Mouse (Mus musculus) right cerebral cortex, adult 2 months (tissue): ENCODE measurements at regions not wholly inside any gene's neighbourhood (a gene's known extent, or its start where the extent isn't known, plus 50 kb on each side); places are given as distances from the start of the nearest gene placed in this dataset.

Experiments
- DNase-seq, 2 experiments: peaks; one replicate each; pipeline ENCODE4 v3.0.0; 2021 to 2022; ENCODE audit warnings: low spot score in 2 of 2

DNA sequence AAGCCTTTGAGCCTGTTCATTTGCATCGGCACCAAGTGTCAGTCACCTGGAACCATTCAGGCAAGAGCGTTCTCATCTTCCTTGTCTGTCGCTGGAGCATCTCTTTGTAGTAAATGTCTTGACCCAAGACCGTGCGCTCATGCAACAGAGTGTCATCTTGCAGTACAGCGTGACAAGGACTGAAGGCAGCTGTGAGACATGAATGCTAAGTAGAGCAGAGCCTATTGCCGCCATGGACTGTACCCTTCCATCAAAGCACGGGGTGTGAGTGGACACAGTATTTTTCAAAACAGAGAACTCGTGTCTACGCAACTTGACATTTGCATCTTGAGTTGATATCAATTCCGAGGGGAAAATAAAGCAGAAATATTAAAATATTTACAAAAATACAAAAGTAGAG, 287.4 kb upstream of the Gpc5 start:
- no peak for DNase-seq

- no peak for DNase-seq
Measured at GRCm38 (mm10) chr14:114808621-114809020, 283.4 kb upstream of the Gpc5 start.

DNA sequence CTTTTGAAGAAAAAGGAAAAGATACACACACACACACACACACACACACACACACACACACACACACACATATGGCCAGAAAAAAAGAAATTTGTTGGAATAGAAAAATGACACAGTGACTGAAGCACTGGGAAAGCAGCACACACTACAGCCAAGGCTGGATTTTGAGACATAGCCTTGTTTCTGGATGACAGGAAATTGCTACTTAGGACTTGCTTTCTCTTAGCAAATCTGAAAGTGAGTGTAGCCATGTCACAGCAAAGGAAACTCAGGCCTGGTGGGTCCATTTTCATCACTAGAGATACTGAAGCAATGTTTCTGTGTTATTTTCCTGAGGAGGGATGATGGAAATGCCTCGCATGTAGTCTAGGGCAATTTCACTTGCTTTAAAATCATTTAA, 271.3 kb upstream of the Gpc5 start:
- DNase-seq = no peak

DNA sequence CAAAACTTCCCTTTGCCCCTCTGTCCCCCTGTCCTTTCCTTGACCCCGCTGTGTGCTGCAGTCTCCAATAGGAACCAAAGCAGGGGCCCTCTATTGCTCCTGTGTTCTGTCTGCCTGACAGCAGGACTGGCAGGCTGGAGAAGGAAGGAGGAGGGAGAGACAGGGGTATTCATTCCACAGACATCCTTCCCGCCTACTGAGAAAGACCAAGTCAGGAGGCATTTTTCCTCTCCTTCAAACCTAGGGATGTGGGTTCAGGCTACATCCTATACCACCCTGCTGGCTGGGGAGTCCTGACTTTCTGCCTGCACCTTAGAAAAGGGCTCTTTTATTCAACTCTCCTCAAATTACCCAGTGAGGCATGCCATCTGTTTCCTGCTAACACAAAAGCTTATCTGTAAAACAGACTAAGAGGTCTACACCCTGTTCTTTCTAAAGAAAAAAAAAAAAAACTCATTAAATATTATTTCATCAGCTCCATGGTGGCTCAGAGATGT, 270.9 kb upstream of the Gpc5 start:
- no peak for DNase-seq

DNA sequence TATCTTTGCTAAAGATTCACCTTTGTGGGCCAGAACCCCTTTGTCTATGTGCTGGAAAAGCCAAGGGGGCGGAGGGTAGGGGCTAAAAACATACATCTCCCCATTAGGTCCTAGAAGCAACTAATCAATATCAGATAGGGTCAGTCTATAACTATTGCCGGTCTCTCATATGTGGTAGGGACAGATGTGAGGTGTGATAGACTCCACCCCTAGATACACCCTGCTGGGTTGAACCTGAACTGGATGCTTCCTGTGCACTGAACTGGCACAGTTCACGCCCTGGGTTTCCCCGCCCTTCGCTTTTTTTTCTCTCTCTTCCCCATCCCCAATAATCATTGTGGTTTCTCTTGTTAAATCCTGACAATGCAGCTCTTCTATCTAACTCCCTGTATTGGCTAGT, 270.3 kb upstream of the Gpc5 start:
- no peak for DNase-seq

DNA sequence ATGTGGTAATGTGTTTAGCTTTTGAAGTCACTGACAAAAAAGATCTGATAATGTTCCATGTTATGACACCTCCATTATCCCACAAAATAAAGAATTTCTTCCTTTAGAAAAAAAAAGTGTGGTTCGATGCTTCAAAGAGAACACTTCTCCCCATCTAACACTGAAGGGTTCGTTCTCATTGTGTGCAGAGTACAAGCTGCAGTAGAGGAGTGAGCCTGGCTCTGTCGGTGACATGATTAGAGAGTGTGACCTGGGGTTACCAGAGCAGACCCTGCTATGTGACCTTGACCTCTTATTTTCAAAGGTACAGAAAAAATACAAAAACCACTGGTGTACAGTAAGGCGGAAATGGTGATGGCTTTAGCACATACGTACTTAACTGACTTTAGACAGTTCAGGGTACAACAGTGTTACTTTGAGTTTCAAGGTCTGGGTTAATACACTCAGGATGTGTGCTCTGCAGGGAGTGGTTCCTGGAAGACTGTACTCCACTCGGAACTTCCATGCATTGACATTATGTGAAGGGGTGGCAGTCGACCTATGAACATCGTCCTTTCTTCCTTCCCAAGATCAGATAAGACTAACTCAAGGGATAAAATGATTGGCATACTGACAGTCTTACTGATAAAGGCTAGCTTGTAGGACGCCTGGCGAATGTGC, 265.2 kb upstream of the Gpc5 start:
- no peak for DNase-seq

- no peak for DNase-seq
Measured at GRCm38 (mm10) chr14:114829310-114829709, 262.7 kb upstream of the Gpc5 start.

DNA sequence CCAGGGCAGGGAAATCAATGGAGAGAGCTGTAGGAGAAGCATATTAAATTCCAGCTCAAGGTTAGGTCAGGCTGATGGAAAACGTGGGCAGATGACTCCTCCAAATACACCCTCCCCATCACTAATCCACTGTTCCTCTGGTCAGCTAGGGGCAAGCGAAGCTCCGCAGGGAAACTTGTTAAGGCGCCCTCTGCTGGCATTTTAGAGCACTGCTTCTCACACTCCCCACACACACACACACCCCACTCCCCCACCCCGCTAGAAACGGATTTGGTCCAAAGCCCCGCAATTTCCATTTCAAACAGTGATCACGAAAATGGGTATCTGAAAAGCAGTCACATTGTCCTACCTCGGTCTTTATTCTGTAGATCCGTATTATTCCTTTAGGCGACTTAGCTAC, 259.0 kb upstream of the Gpc5 start:
- no peak for DNase-seq

GRCm38 (mm10) chr14:114836723-114837349, 255.2 kb upstream of the Gpc5 start:
- DNase-seq = no peak

DNA sequence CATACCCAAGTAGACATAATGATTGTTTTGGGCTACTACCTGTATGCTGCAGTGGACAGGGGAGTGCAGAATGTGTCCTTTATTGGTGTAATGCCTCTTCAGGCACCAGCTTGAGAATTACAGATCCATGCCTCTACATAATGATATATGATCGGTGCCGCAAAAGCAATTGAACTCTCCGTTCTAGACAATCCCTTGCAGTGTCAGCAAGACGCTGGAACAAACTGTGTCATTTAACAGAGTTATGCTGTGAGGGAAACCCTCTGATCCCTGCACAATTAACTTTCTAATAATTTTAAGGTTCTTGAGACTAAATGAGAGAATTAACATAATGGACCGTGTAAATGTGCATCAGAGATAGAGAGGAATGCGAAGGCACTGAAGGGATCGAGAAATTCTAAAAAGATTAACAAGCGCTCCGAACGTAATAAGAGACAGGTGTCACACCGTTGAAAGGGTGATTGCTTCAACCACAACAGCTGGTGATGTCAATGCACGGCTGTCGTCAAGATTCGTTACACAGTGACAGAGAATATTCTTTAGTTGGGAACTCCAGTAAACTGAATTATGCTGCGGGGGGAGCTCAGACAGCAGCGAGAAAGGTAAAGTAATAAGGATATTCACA, 254.3 kb upstream of the Gpc5 start:
- DNase-seq = no peak

- DNase-seq = no peak
Measured at GRCm38 (mm10) chr14:114839340-114839903, 252.6 kb upstream of the Gpc5 start.

DNA sequence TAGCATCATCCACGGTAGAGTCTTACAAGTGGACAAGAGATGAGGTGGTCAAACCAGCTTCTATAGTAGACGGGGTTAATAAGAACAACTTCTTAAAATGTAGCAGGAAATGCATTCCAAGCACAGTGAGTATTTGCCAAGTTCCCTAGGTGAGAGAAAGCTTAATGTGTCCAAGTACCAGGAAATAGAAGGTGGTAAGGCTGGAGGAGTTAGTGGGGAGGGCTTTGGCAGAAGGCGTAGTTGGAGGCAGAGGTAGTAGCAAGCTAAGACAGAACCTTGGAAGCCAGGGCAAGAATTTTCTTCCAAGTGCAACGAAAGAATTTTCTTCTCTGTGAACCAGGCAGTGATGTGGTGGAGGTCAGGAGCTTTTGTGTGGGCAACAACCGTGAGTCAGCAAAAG, 251.2 kb upstream of the Gpc5 start:
- DNase-seq = no peak

DNA sequence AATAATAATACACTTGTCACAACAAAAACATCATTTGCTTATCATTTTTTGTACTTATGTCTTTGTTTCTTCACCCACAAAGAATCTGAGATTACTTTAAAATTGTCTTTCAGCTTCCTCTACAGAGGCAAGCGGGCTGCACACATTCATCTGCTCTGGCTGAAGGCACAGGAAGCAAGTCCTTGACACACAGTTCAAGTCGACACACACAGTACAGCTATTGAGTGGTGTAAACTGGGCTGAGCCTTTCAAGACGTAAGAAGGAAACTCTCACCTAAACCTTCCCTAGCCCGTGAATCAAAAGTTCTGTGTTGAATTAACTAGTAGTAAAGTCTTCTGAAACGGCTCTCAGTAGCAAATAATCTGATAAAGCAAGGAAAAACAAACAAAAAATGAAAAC, 250.5 kb upstream of the Gpc5 start:
- no peak for DNase-seq

DNA sequence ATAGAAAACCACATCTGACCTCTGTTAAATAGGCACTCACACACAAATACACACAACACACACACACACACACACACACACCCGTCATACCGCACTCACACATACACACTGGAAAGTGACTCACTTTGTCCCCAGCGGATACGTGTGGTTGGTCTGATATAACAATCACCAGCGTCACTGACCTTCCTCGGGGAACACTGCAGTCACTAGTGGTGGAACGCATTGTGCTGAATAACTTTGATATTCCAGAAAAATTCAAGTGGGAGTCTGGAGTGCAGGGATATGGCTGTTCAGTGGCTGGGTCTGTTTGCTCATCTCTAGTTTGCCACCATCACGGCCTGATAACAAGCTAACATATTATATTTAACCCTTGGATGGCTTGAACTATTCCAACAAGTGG, 249.7 kb upstream of the Gpc5 start:
- DNase-seq = no peak

- DNase-seq = no peak
Measured at GRCm38 (mm10) chr14:114843105-114843743, 248.8 kb upstream of the Gpc5 start.

DNA sequence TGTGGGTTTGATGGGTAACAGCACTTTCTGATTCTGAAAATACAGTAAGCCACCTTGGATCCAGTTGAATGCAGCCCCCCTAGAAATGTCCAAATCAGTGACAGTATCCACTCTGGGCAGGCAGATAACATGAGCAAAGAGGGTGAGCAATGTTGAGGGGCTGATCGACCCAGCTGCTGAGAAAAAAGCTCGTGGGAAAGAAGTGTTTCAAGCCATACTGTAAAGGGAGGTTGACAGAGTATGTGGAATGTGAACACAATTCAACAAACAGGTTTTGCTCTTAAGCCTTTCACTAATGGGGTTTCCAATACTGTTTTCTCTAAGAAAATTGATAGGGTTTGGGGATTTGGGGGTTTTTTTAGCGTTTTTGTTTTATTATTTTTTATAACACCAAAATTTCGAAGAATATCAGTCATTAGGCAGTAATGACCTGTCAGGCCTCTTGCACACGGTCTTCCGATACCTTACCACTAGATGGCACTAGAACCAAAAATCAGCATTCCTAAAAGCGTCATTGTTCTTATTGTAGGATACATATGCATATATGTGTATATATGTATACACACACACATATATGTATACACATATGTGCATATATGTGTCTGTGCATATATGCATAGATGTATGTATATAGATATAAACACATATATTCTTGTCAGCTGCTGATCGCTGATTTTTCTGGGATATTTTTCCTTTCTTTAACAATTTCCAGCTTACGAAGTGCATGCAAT, 237.5 kb upstream of the Gpc5 start:
- DNase-seq = no peak

GRCm38 (mm10) chr14:114855055-114855740, 236.8 kb upstream of the Gpc5 start:
- DNase-seq = no peak

DNA sequence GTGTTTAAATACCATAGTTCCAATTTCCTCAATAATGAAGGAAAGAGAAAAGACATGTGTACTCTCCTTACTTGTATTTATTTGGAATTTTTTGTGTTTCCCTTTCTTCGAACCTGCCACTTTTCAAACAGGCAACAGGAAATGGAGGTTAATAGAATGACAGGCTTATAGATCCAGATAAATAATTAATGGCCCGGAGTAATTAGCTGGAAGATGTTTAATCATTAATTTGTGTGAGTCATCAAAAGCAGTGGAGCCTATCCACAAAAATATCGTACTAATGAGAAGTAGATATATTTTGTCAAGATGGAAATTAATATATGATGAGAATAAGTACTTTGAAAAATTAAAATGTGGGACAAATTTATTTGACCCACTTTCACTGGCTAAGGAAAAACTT, 236.3 kb upstream of the Gpc5 start:
- no peak for DNase-seq

- DNase-seq = no peak
Measured at GRCm38 (mm10) chr14:114856243-114857031, 235.6 kb upstream of the Gpc5 start.

- no peak for DNase-seq
Measured at GRCm38 (mm10) chr14:114857171-114857570, 234.8 kb upstream of the Gpc5 start.
